Mouse (Mus musculus) midbrain, postnatal 0 days (tissue): ENCODE measurements around the gene Atp1a2. TPM values are rescaled to one million over a fixed set of nuclear protein-coding genes. Genes with fewer than 3 reads are reported as not detected.
A peak's percentile ranks its signal among the peaks of the same experiment; 100 is the strongest.

Source experiments
- ATAC-seq: fragments of 200-750 bp; cut with Nextera tagmentation; 2 replicates; pipeline ENCODE4 v1.8.0; 2017; ENCODE audit warnings: moderate number of reproducible peaks, mild to moderate bottlenecking, moderate TSS enrichment, moderate library complexity; ENCODE audit not compliant: low FRiP score
- DNase-seq: peaks from one replicate; pipeline ENCODE4 v3.0.0-alpha.2; 2015; ENCODE audit warnings: low spot score
- H3K27ac ChIP-seq: fragments of 300-500 bp; sonication (generic); 2 replicates; pipeline ENCODE4 v1.5.1; 2014; ENCODE audit warnings: low read depth, mild to moderate bottlenecking, low read length, mixed read lengths
- H3K27me3 ChIP-seq: fragments of 300-500 bp; sonication (generic); 2 replicates; pipeline ENCODE4 v1.6.1; 2014; ENCODE audit warnings: low read length, control low read depth, mixed read lengths; ENCODE audit not compliant: insufficient read depth
- H3K36me3 ChIP-seq: fragments of 300-500 bp; sonication (generic); 2 replicates; pipeline ENCODE4 v1.6.1; 2014; ENCODE audit warnings: low read length, control low read depth, mixed read lengths; ENCODE audit not compliant: insufficient read depth
- H3K4me1 ChIP-seq: fragments of 300-500 bp; sonication (generic); 2 replicates; pipeline ENCODE4 v1.6.1; 2014; ENCODE audit warnings: mild to moderate bottlenecking, control low read depth, antibody characterized with exemption, low read length, mixed read lengths; ENCODE audit not compliant: insufficient read depth
- H3K4me2 ChIP-seq: fragments of 300-500 bp; sonication (generic); 2 replicates; pipeline ENCODE4 v1.6.1; 2014; ENCODE audit warnings: low read depth, mild to moderate bottlenecking, low read length, mixed read lengths; ENCODE audit not compliant: poor library complexity, severe bottlenecking
- H3K4me3 ChIP-seq: fragments of 300-500 bp; sonication (generic); 2 replicates; pipeline ENCODE4 v1.5.1; 2014; ENCODE audit warnings: low read depth, mild to moderate bottlenecking, low read length, moderate library complexity
- H3K9ac ChIP-seq: fragments of 300-500 bp; sonication (generic); replicated peaks from 2 replicates; pipeline ENCODE4 v1.6.1; 2014; ENCODE audit warnings: mild to moderate bottlenecking, low read length, moderate library complexity, mixed read lengths; ENCODE audit not compliant: poor library complexity, severe bottlenecking
- H3K9me3 ChIP-seq: fragments of 300-500 bp; sonication (generic); 2 replicates; pipeline ENCODE4 v1.6.1; 2016; ENCODE audit warnings: low read length, control low read depth
- CTCF ChIP-seq: IDR thresholded peaks from 2 replicates; pipeline ENCODE4 v1.5.1; 2016; ENCODE audit warnings: antibody characterized with exemption, mild to moderate bottlenecking
- WGBS: fragments of 180-500 bp; shearing (Covaris S2); extraction: QIAGEN DNeasy Blood & Tissue Kit; methylation state at CpG from one replicate; pipeline ENCODE4 v1.1.7; 2014; 5-methylcytosine and 5-hydroxymethylcytosine counted together
- polyA plus RNA-seq: library from polyadenylated mRNA; unstranded; fragments of >200 nt; fragmentation: Nextera tagmentation; extraction: Ambion mirVana; gene quantifications from 2 replicates; pipeline ENCODE4 v1.2.1, GENCODE M21; 2015
- total RNA-seq: library from RNA; depleted of rRNA; stranded (reverse); fragments of >200 nt; gene quantifications from 2 replicates; pipeline ENCODE4 v1.2.3, GENCODE M21; 2014

Gene Atp1a2
- total and polyA plus RNA-seq, 2 experiments from 2014 or later = 94.4 to 398 TPM

DNA sequence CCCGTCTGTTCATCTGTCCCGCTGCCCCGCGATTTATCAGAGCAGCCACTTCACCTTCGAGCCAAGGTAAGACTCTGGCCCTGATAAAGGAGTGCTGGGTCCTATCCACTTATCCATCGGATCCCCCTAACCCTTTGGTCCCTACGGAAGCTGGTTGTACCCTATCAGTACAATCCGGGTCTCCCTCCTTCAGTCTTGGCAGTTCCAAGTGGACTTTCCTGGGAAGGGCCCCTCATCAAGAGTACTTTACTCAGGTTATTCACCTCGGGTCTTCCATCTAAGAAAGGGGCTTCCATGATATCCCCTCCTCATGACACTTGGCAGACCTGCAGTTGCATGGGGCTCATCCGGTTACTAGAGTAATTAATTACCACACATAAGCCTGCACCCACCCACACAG lies 43.5 kb upstream of the Atp1a2 start:
- H3K9ac ChIP-seq = 0 out of 2 replicates have a peak overlapping the region, but pooled peaks have one; percentile 33
- DNase-seq (no peak), ATAC-seq (no peak)
- H3K4me1 ChIP-seq = no peaks in the 10 kb centered on the region
- H3K27me3 ChIP-seq = peaks cover 5% of the 10 kb centered on the region; the same call in 1 of the 2 replicates
- H3K36me3 ChIP-seq = no peaks in the 10 kb centered on the region
- peak overlapping the region; percentile 35 for H3K4me3 ChIP-seq
- TF ChIP-seq CTCF = no peak
- peak overlapping the region; percentile 71 for H3K27ac ChIP-seq
- 16% methylated on average over 10 of the region's 10 CpGs for WGBS
- no peaks in the 10 kb centered on the region for H3K9me3 ChIP-seq
- peak overlapping the region; percentile 55 for H3K4me2 ChIP-seq

DNA sequence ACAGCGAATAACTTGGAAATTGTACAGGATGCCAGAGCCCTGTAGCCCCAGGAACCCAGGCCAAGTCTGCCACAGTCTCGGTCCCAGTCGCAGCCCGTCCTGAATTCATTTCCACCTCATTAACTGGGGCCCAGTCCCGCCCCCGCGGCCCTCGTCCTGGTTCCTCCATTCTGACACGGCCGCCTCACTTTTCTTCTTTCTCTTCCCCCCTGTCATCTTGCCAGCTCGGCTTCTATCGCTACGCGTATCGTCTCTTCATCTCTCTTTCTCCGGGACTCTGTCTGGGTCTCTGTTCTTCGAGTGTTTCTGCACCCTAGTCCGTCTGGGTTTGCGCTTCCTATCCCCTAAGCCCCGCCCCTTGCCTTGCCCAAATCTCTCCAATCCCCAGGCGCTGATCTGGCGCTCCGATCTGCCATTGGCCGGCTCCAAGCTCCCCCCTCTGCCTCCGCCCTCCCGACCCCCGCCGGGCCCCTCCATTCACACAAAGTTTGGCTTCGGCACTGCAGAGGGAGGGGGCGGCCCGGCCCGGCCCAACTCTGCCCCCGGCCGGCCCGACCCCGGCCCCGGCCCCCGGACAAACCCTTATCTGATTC lies 43.0 kb upstream of the Atp1a2 start, which contains the start of gene Kcnj10:
Gene Kcnj10, plus strand, starts transcription at position 482 of the 593 bp plus-strand sequence.
- Histone ChIP-seq H3K27me3 (peaks cover 5% of the 10 kb centered on the region; the same call in 1 of the 2 replicates), H3K27ac (peak within 1 kb of the TSS; percentile 71), H3K4me3 (peak within 1 kb of the TSS; percentile 35), H3K36me3 (no peaks in the 10 kb centered on the region), H3K9ac (peak within 1 kb of the TSS; percentile 33; the same call in 1 of the 2 replicates), H3K4me1 (no peaks in the 10 kb centered on the region), H3K9me3 (no peaks in the 10 kb centered on the region), H3K4me2 (peak within 1 kb of the TSS; percentile 55)
- under 1% methylated on average over 38 of the region's 38 CpGs for WGBS
- no peak for TF ChIP-seq CTCF
- peak; percentile 85 for ATAC-seq
- DNase-seq = peak; percentile 94

DNA sequence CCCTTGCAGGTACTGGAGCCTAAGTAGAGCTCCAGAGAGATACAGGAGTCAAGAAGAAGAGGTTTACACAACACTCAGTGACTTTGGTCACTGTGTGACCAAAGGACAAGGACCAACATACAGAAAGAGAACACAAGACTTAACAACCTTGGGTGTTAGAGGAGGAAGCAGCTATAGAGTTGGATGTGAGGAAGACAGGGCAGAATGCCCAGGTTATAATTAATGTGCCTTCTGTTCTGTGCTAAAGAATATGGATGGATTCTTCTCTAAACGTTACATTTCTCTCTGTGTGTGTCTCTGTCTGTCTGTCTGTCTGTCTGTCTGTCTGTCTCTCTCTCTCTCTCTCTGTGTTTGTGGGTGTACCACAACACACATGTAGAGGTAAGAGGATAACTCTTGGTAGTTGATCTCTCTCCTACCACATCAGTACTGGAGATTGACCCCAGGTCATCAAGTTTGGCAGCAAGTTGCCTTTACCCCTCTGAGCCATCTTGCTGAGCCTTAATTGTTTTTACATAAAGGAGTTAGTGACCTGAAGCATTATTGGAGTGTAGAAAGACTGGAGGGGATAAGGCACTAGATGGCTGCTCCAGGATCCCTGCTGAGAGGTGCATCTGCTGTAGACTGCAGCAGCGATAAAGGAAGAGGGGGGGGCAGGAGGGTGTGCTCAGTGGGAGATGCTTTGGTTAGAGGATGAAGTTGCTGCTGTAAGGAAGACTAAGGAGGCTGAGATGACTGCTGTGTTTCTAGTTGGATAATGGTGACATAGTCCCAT lies 39.7 kb upstream of the Atp1a2 start:
- DNase-seq (no peak), ATAC-seq (no peak)
- Histone ChIP-seq H3K4me1 (no peaks in the 10 kb centered on the region), H3K9ac (no peak overlapping the region), H3K9me3 (no peaks in the 10 kb centered on the region), H3K27ac (no peak overlapping the region), H3K27me3 (peaks cover 5% of the 10 kb centered on the region; the same call in 1 of the 2 replicates), H3K36me3 (no peaks in the 10 kb centered on the region), H3K4me3 (no peak overlapping the region), H3K4me2 (no peak overlapping the region)
- 39% methylated on average over 2 of the region's 2 CpGs for WGBS
- no peak for TF ChIP-seq CTCF

DNA sequence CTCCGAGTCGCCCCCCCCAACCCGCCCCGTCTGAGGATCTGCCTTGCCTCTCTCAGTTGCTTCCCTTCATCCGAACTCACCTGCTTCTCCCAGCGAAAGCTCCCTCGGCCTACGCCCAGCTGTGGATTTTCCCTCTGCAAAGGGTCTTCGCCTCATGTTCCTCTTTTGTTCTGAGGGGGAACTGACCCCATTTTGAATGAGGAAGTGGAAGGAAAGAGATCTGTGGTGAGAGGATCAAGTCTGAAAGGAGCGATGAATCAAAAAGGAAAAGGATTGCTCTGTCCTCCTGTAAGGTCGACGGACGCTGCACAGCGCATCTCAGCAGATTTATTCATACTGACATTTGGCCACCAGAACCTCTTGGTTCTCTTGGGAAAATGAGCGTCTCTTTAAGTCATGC lies 37.9 kb upstream of the Atp1a2 start:
- WGBS = 74% methylated on average over 15 of the region's 15 CpGs

DNA sequence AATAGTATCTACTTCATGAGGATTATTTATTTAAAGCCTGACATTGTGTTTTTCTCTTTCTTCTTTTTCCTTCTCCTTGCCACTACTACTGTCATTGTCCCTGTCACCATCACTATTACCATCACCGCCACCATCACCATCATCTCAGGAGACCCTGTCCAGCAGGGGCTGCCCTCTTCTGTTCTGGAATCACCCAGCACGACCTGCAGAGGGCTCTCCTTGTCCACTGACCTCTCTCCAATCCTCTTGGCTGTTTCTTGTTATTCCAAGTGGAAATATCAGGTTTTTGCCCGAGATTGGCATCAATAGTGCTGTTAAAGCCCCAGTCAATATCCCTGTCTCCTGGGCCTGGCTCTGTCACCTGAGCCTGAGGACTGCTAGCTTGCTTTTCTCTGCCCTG lies 35.6 kb upstream of the Atp1a2 start:
- no peak overlapping the region for H3K4me2 ChIP-seq
- DNase-seq = no peak
- no peak overlapping the region for H3K4me3 ChIP-seq
- H3K27ac ChIP-seq = no peak overlapping the region
- no peak for ATAC-seq
- WGBS = 18% methylated on average over 3 of the region's 3 CpGs
- H3K9ac ChIP-seq = no peak overlapping the region
- TF ChIP-seq CTCF = peak; percentile 65
- no peaks in the 10 kb centered on the region for H3K9me3 ChIP-seq
- no peaks in the 10 kb centered on the region for H3K27me3 ChIP-seq
- H3K4me1 ChIP-seq = peaks cover 9% of the 10 kb centered on the region; the same call in 1 of the 2 replicates
- no peaks in the 10 kb centered on the region for H3K36me3 ChIP-seq

More for the DNA sequence above, 37.9 kb upstream of the Atp1a2 start:
- Histone ChIP-seq H3K9ac (no peak overlapping the region), H3K9me3 (no peaks in the 10 kb centered on the region), H3K36me3 (no peaks in the 10 kb centered on the region), H3K4me3 (no peak overlapping the region), H3K4me2 (no peak overlapping the region), H3K4me1 (no peaks in the 10 kb centered on the region), H3K27ac (no peak overlapping the region), H3K27me3 (no peaks in the 10 kb centered on the region)
- DNase-seq (no peak), ATAC-seq (no peak)
- TF ChIP-seq CTCF = no peak

DNA sequence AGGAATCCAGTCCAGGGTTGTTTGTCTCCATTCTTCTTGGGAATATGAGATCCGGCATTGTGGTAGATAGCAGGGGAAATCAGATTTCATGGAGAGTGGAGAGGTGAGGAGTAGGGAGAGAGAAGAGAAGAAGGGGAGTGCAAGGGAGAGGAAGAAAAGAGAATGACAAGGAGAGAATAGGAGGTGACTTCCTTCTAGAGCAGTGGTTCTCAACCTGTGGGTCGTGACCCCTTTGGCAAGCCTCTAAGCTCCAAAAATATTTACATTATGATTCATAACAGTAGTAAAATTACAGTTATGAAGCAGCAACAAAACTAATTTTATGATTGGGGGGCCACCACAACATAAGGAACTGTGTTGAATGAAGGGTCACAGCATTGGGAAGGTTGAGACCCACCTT lies 35.1 kb upstream of the Atp1a2 start:
- no peak for DNase-seq
- WGBS = 78% methylated on average over 2 of the region's 2 CpGs

More for the DNA sequence above, 35.1 kb upstream of the Atp1a2 start:
- ATAC-seq = no peak
- Histone ChIP-seq H3K4me1 (peaks cover 10% of the 10 kb centered on the region; the same call in 1 of the 2 replicates), H3K4me3 (no peak overlapping the region), H3K4me2 (no peak overlapping the region), H3K27ac (no peak overlapping the region), H3K27me3 (no peaks in the 10 kb centered on the region), H3K9ac (no peak overlapping the region), H3K9me3 (no peaks in the 10 kb centered on the region), H3K36me3 (no peaks in the 10 kb centered on the region)
- no peak for TF ChIP-seq CTCF
